Mouse (Mus musculus) liver, embryonic 13.5 days (tissue): ENCODE measurements around the gene Gstz1. TPM values are rescaled to one million over a fixed set of nuclear protein-coding genes. Genes with fewer than 3 reads are reported as not detected.

Experiments
- ATAC-seq: fragments of 200-750 bp; cut with Nextera tagmentation; 2 replicates; pipeline ENCODE4 v1.8.0; 2017; ENCODE audit warnings: low read depth, mild to moderate bottlenecking, moderate number of reproducible peaks, moderate library complexity
- DNase-seq: peaks from one replicate; pipeline ENCODE4 v3.0.0; 2022
- H3K27ac ChIP-seq: fragments of 300-500 bp; sonication (generic); 2 replicates; pipeline ENCODE4 v1.5.1; 2015; ENCODE audit warnings: moderate library complexity, mild to moderate bottlenecking, inconsistent platforms
- H3K27me3 ChIP-seq: fragments of 300-500 bp; sonication (generic); 2 replicates; pipeline ENCODE4 v1.6.1; 2015; ENCODE audit warnings: mild to moderate bottlenecking, inconsistent platforms
- H3K36me3 ChIP-seq: fragments of 300-500 bp; sonication (generic); 2 replicates; pipeline ENCODE4 v1.6.1; 2015; ENCODE audit warnings: mild to moderate bottlenecking, inconsistent platforms
- H3K4me1 ChIP-seq: fragments of 300-500 bp; sonication (generic); replicated peaks from 2 replicates; pipeline ENCODE4 v1.6.1; 2015; ENCODE audit warnings: inconsistent platforms
- H3K4me2 ChIP-seq: fragments of 300-500 bp; sonication (generic); 2 replicates; pipeline ENCODE4 v1.6.1; 2015; ENCODE audit warnings: inconsistent platforms, mild to moderate bottlenecking, moderate library complexity
- H3K4me3 ChIP-seq: fragments of 300-500 bp; sonication (generic); replicated peaks from 2 replicates; pipeline ENCODE4 v1.5.1; 2015; ENCODE audit warnings: mild to moderate bottlenecking, inconsistent platforms
- H3K9ac ChIP-seq: fragments of 300-500 bp; sonication (generic); 2 replicates; pipeline ENCODE4 v1.6.1; 2015; ENCODE audit warnings: mild to moderate bottlenecking, inconsistent platforms
- H3K9me3 ChIP-seq: fragments of 300-500 bp; sonication (generic); replicated peaks from 2 replicates; pipeline ENCODE4 v1.6.1; 2016; ENCODE audit warnings: inconsistent platforms
- WGBS: fragments of 180-500 bp; shearing (Covaris S2); methylation state at CpG from one replicate; pipeline ENCODE4 v1.1.7; 2015; ENCODE audit not compliant: insufficient replicate concordance; 5-methylcytosine and 5-hydroxymethylcytosine counted together
- polyA plus RNA-seq: library from polyadenylated mRNA; unstranded; fragments of >200 nt; fragmentation: Nextera tagmentation; extraction: Ambion mirVana; gene quantifications from 2 replicates; pipeline ENCODE4 v1.2.1, GENCODE M21; 2015

The Gstz1 gene
- polyA plus RNA-seq, 1 experiment from 2014 or later = 61.1 TPM

- peak overlapping the region; percentile 40 for H3K4me2 ChIP-seq
Measured at GRCm38 (mm10) chr12:87158099-87158498, 11.1 kb downstream of the Gstz1 start.

DNA sequence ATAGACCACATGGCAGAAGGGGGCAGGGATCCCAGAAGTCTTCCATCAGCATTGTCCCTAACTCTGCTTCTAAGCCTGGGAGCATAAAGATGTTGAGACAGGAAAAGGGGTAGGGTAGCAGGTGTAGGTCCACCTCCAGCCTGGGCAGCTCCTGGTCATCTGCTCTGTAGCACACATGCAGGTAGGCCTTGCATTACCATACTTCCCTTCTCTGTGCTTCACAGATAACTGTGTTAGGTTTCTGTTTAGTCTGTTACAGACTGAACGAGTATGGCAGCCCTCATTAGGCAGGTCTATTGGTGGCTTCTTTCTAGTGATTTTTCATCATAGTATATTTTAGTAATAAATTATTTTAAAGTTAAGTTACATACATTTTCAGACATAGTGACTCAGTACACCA lies 13.3 kb downstream of the Gstz1 start:
- H3K4me2 ChIP-seq = no peak overlapping the region

More at GRCm38 (mm10) chr12:87158099-87158498, 11.1 kb downstream of the Gstz1 start:
- Histone ChIP-seq H3K27ac (peak overlapping the region; percentile 73), H3K9ac (no peak overlapping the region), H3K4me1 (peaks cover 37% of the 10 kb centered on the region), H3K4me3 (peak overlapping the region; percentile 34), H3K9me3 (no peaks in the 10 kb centered on the region), H3K27me3 (no peaks in the 10 kb centered on the region), H3K36me3 (peaks cover 27% of the 10 kb centered on the region)
- peak; percentile 21 for ATAC-seq
- no peak for DNase-seq
- 59% methylated on average over 7 of the region's 7 CpGs for WGBS

GRCm38 (mm10) chr12:87160815-87161214 lies 13.8 kb downstream of the Gstz1 start:
- ATAC-seq (peak; percentile 64), DNase-seq (peak; percentile 52)
- H3K27ac ChIP-seq = peak overlapping the region; percentile 56
- no peak overlapping the region for H3K9ac ChIP-seq
- WGBS = 31% methylated on average over 5 of the region's 5 CpGs
- H3K4me3 ChIP-seq = no peak overlapping the region
- H3K36me3 ChIP-seq = peaks cover 35% of the 10 kb centered on the region
- peak overlapping the region; percentile 32 for H3K4me2 ChIP-seq
- H3K9me3 ChIP-seq = no peaks in the 10 kb centered on the region
- no peaks in the 10 kb centered on the region for H3K27me3 ChIP-seq
- H3K4me1 ChIP-seq = peaks cover 44% of the 10 kb centered on the region

More for the DNA sequence above, 13.3 kb downstream of the Gstz1 start:
- H3K27ac ChIP-seq = no peak overlapping the region
- H3K9ac ChIP-seq = no peak overlapping the region
- no peaks in the 10 kb centered on the region for H3K9me3 ChIP-seq
- no peak overlapping the region for H3K4me3 ChIP-seq
- no peak for DNase-seq
- peak; percentile 13; the same call in 1 of the 2 replicates for ATAC-seq
- H3K36me3 ChIP-seq = peaks cover 40% of the 10 kb centered on the region
- no peaks in the 10 kb centered on the region for H3K27me3 ChIP-seq
- WGBS = 20% methylated on average over 1 of the region's 1 CpGs
- peaks cover 44% of the 10 kb centered on the region for H3K4me1 ChIP-seq

DNA sequence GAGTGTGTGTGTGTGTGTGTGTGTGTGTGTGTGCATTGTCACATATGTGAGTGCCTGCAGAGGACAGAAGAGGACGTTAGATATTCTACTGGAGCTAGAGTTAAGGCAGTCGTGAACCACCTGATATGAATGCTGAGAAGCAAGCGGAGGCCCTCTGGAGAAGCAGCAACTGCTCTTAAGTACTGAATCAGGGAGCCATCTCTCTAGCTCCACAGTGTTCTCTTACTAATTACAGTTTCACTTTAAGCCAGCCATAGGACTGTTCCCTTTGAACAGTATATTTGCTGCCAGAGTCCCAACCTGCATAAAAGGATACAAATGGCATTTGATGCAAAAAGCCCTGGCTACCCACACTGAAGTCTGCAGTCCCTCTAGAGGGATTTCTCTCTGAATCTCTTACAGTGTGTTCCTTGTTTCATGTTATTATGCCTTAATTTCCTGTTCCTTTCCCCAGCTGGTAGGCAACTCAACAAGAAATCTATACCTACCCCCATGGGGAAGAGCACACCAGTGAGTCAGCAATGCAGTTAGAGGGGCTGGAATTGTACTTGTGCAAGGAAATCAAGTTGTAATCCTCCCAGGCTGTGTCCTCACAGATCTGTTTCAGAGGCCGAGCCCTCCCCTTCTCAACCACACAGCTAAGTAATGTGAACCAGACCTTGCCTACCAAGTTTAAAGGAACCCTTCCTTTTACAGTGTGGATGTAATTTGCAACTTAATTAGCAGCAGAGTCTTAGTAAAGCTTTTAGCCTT lies 28.4 kb downstream of the Gstz1 start:
- Histone ChIP-seq H3K4me2 (no peak overlapping the region), H3K4me3 (no peak overlapping the region), H3K27ac (no peak overlapping the region), H3K4me1 (no peaks in the 10 kb centered on the region), H3K9me3 (no peaks in the 10 kb centered on the region), H3K36me3 (peaks cover 6% of the 10 kb centered on the region; the same call in 1 of the 2 replicates), H3K27me3 (no peaks in the 10 kb centered on the region), H3K9ac (no peak overlapping the region)
- 54% methylated on average over 4 of the region's 4 CpGs for WGBS
- no peak for ATAC-seq
- no peak for DNase-seq

- Histone ChIP-seq H3K9ac (no peak overlapping the region), H3K27me3 (no peaks in the 10 kb centered on the region), H3K36me3 (0 out of 2 replicates have a peak, but pooled peaks cover 3% of the 10 kb centered on the region), H3K4me1 (no peaks in the 10 kb centered on the region), H3K4me2 (no peak overlapping the region), H3K9me3 (no peaks in the 10 kb centered on the region), H3K27ac (no peak overlapping the region), H3K4me3 (no peak overlapping the region)
- DNase-seq (no peak), ATAC-seq (no peak)
- 84% methylated on average over 4 of the region's 4 CpGs for WGBS
Measured at GRCm38 (mm10) chr12:87177631-87178030, 30.7 kb downstream of the Gstz1 start.

- Histone ChIP-seq H3K4me2 (no peak overlapping the region), H3K27ac (no peak overlapping the region), H3K4me3 (no peak overlapping the region), H3K4me1 (peaks cover 4% of the 10 kb centered on the region), H3K9ac (no peak overlapping the region), H3K36me3 (no peaks in the 10 kb centered on the region), H3K27me3 (no peaks in the 10 kb centered on the region), H3K9me3 (no peaks in the 10 kb centered on the region)
- no peak for ATAC-seq
- WGBS = 36% methylated on average over 3 of the region's 3 CpGs
- no peak for DNase-seq
Measured at GRCm38 (mm10) chr12:87193008-87193407, 46.0 kb downstream of the Gstz1 start.

DNA sequence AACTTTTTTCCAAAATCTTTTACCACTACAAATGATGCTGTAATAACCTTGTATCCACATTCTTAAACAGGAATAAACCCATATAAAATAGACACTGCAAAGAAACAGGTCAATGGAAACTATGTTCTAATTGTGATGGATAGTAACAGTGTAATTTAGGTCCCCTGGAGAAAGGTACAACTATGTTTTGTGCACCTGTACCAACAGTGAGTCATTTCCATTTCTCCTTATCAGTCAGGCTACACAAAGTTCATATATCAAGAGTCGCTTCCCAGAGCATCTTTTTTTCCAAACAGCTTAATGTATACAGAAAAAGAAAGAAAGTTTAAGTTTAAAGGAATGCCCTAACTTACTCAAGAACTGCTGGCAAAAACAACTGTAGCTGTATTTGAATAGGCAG lies 48.1 kb downstream of the Gstz1 start:
- WGBS = 44% methylated on average over 1 of the region's 1 CpGs
- Histone ChIP-seq H3K36me3 (no peaks in the 10 kb centered on the region), H3K27me3 (peaks cover 13% of the 10 kb centered on the region), H3K9ac (no peak overlapping the region), H3K27ac (no peak overlapping the region), H3K4me2 (no peak overlapping the region), H3K9me3 (no peaks in the 10 kb centered on the region), H3K4me3 (no peak overlapping the region), H3K4me1 (peaks cover 20% of the 10 kb centered on the region)
- DNase-seq (no peak), ATAC-seq (no peak)

GRCm38 (mm10) chr12:87196310-87196709 lies 49.3 kb downstream of the Gstz1 start:
- Histone ChIP-seq H3K4me3 (no peak overlapping the region), H3K4me1 (peaks cover 23% of the 10 kb centered on the region), H3K36me3 (no peaks in the 10 kb centered on the region), H3K9me3 (no peaks in the 10 kb centered on the region), H3K27ac (no peak overlapping the region), H3K4me2 (no peak overlapping the region), H3K9ac (no peak overlapping the region), H3K27me3 (peaks cover 25% of the 10 kb centered on the region)
- ATAC-seq (no peak), DNase-seq (no peak)

DNA sequence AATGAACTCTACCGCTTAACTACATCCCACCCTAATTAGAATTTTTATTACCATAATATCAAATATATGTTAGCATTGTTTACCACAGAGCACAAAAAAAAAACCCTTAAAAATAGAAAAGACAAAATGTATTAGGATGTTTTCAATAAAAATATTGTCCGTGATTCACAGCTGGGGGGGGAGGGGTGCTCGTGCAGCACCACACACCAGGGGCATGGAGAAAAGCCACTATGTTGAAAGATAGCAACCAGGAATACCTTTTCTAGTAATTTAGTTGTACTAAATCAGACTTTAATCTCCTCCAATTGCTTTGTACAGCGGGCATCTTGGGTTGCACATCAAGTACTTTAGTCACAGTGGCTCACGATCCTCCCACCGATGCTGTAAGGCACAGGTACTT lies 51.8 kb downstream of the Gstz1 start:
- Histone ChIP-seq H3K4me2 (peak overlapping the region; percentile 95), H3K9me3 (no peaks in the 10 kb centered on the region), H3K4me3 (peak overlapping the region; percentile 74; the same call in 1 of the 2 replicates), H3K36me3 (no peaks in the 10 kb centered on the region), H3K4me1 (peaks cover 23% of the 10 kb centered on the region), H3K27ac (no peak overlapping the region), H3K27me3 (peaks cover 31% of the 10 kb centered on the region), H3K9ac (peak overlapping the region; percentile 79; the same call in 1 of the 2 replicates)
- 72% methylated on average over 6 of the region's 6 CpGs for WGBS
- DNase-seq (no peak), ATAC-seq (no peak)

GRCm38 (mm10) chr12:87199206-87199972 lies 52.4 kb downstream of the Gstz1 start, which contains the start of gene Samd15:
TSS of gene Samd15 (plus strand) at chr12:87199723.
- Histone ChIP-seq H3K27me3 (peaks cover 31% of the 10 kb centered on the region), H3K4me3 (peak within 1 kb of the TSS; percentile 74), H3K9ac (peak within 1 kb of the TSS; percentile 79), H3K9me3 (no peaks in the 10 kb centered on the region), H3K4me2 (peak within 1 kb of the TSS; percentile 95), H3K4me1 (peaks cover 23% of the 10 kb centered on the region), H3K36me3 (no peaks in the 10 kb centered on the region), H3K27ac (no peak within 1 kb of the TSS)
- DNase-seq (peak; percentile 26), ATAC-seq (peak; percentile 61)
- WGBS = 2% methylated on average over 38 of the region's 38 CpGs

DNA sequence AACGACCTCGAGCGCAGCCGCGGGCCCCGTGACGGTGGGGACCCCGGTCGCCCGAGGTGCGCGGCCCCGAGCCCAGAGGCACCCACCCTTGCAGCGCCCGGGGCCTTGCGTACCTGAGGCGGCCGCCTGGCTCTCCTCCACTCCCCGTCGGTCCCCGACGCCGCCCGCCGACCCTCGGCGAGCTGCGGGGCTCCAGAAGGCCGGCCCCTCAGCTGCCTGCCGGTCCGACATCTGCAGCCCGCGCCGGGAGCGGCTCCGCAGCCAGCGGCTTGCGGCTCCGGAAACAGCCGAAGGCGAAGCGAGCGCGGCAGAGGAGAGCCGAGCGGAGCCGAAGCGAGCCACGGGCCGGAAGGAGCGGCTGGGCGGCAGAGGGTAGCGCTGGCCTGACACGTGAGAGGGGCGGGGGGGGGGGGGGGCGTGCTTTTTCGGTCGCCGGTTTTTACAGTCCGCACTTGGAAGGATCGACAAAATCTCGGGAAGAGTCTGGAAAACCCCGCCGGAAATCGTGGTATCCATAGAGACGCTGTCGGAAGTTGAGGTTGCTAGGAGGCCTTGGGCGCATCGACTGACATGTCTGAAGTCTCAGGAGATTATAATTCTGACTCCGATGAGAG lies 53.1 kb downstream of the Gstz1 start, which contains the start of gene Tmed8:
Gene Tmed8, minus strand, starts transcription at position 482 of the 614 bp plus-strand sequence.
- WGBS = under 1% methylated on average over 57 of the region's 70 CpGs
- Histone ChIP-seq H3K27ac (no peak within 1 kb of the TSS), H3K4me1 (peaks cover 23% of the 10 kb centered on the region), H3K27me3 (peaks cover 31% of the 10 kb centered on the region), H3K36me3 (no peaks in the 10 kb centered on the region), H3K4me3 (peak within 1 kb of the TSS; percentile 74), H3K9me3 (no peaks in the 10 kb centered on the region), H3K4me2 (peak within 1 kb of the TSS; percentile 95), H3K9ac (peak within 1 kb of the TSS; percentile 79)
- ATAC-seq (peak; percentile 81), DNase-seq (peak; percentile 61)
